7 mouse cellular contexts compared by ENCODE assay signal in the genomic region with DNA sequence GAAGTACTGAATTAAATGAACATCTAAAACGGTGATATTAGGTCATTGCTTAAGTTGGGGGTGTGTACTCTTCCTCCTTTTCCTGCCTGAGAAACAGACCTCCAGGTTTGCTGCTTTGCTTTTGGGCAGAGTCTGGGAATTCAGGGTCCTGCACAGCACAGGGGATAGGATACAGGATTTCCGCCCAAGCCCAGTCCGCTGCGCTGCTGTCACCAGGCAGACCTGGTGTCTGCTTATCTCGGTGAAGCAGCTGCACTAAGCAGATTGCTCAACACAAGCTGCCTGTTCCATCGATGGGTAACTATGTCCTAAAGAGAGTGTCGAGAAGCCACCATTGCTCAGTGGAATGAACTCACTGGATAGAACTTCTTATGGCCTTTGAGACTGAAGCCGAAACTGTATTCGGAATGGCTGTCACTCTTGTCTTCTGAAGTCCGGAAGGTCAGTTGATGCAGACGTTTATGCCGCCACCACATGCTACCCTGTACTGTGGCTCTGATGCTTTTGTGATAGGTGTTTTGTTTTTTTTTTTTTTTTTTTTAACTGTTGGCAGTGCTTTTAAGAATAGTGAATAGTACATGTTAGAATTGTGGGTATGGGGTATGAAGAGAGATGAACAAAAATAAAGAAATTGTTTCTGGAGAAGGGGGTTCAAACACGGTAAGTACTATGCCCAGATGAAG.
DNase-seq lines count a peak whose midpoint lies in the region; ATAC-seq and TF ChIP-seq lines count a peak whose summit lies in the region.

No protein-coding gene starts in this region.

- no peak overlapping the region for H3K9ac ChIP-seq in lung, postnatal 0 days (replicated peaks; ENCODE audit: low read depth)

- H3K9me3 ChIP-seq in lung, postnatal 0 days (ENCODE audit: low read length): no peaks in the 10 kb centered on the region

- peak overlapping the region; percentile 30 for H3K4me3 ChIP-seq in lung, postnatal 0 days (ENCODE audit: low read depth, low read length)

- 40% methylated on average over 13 of the region's 13 CpGs for WGBS in lung, postnatal 0 days

- TF ChIP-seq CTCF in lung, postnatal 0 days (IDR thresholded peaks at IDR 0.05): no peak

- H3K27me3 ChIP-seq in lung, postnatal 0 days (replicated peaks; ENCODE audit: insufficient read depth, low read length): no peaks in the 10 kb centered on the region

- ATAC-seq in CD4-positive, CD25-positive, alpha-beta regulatory T cell, adult 4 months: peak; percentile 20
- ATAC-seq in granulocyte monocyte progenitor cell, adult 5-6 weeks (replicated peaks; ENCODE audit: poor library complexity, severe bottlenecking): peak; percentile 73
- peak; percentile 93 for ATAC-seq in lung, postnatal 0 days

- H3K4me1 ChIP-seq in lung, postnatal 0 days (ENCODE audit: insufficient read depth, low read depth, low read length): peaks cover 4% of the 10 kb centered on the region; the same call in 1 of the 2 replicates

- H3K27ac ChIP-seq in lung, postnatal 0 days (ENCODE audit: low read length): peak overlapping the region; percentile 76

- peak; percentile 93 for TF ChIP-seq EP300 in lung, postnatal 0 days (IDR thresholded peaks at IDR 0.05)

- H3K36me3 ChIP-seq in lung, postnatal 0 days (ENCODE audit: insufficient read depth, low read length): peaks cover 6% of the 10 kb centered on the region

- H3K4me2 ChIP-seq in lung, postnatal 0 days (replicated peaks; ENCODE audit: low read depth, low read length): peak overlapping the region; percentile 44; the same call in 1 of the 2 replicates

- peak; percentile 73 for DNase-seq in adrenal gland, adult 2 months
- peak; percentile 40 to 43 for DNase-seq in kidney, adult 8-10 months
- peak; percentile 81 for DNase-seq in lung, postnatal 0 days (ENCODE audit: low spot score)
- peak; percentile 56 for DNase-seq in thymus, postnatal 0 days (ENCODE audit: low spot score)
- DNase-seq in urinary bladder, postnatal 10 days (ENCODE audit: low spot score): no peak

Comparison
In these comparisons a context has a peak if more than half of its experiments do, and no peak if none do; other contexts are left out.
1. ATAC-seq: peak in every context shown above with its lines; median percentile 93 in lung, postnatal 0 days; 73 in granulocyte monocyte progenitor cell, adult 5-6 weeks; 20 in CD4-positive, CD25-positive, alpha-beta regulatory T cell, adult 4 months.